Mouse (Mus musculus): ENCODE measurements around the gene Hspb7. TPM values are rescaled to one million over a fixed set of nuclear protein-coding genes. Genes with fewer than 3 reads are reported as not detected.

The Hspb7 gene
- polyA plus RNA-seq, 1 experiment from 2014 or later: 266 TPM

GRCm38 (mm10) chr4:141404518-141405313 is 15.9 kb upstream of the Hspb7 start:
- peak; percentile 56 for ATAC-seq (ENCODE audit: insufficient number of reproducible peaks, insufficient read depth, low FRiP score, low read depth)
- peak overlapping the region; percentile 52 for H3K9ac ChIP-seq (ENCODE audit: low read length)
- peak overlapping the region in 1 of 2 experiments; percentile 34; a peak in 2 of 4 replicates for H3K4me3 ChIP-seq (ENCODE audit: control insufficient read depth in 1 of 2, insufficient read depth in 1 of 2, low read depth in 1 of 2, low read length in 2 of 2)
- H3K27me3 ChIP-seq (ENCODE audit: control insufficient read depth, insufficient read depth, low read length): no peaks in the 10 kb centered on the region
- no peak overlapping the region for H3K27ac ChIP-seq (replicated peaks in 1 of 2; ENCODE audit: control insufficient read depth in 1 of 2, insufficient read depth in 1 of 2, low read depth in 2 of 2, low read length in 2 of 2)
- WGBS: 9% methylated on average over 15 of the region's 15 CpGs
- no peaks in the 10 kb centered on the region for H3K36me3 ChIP-seq (ENCODE audit: control insufficient read depth, insufficient read depth, low read length)
- peak overlapping the region; percentile 53 for H3K4me2 ChIP-seq (ENCODE audit: low read length)
- H3K4me1 ChIP-seq (ENCODE audit: control insufficient read depth in 2 of 2, insufficient read depth in 2 of 2, low read length in 2 of 2): peaks cover 21 to 22% of the 10 kb centered on the region in 2 experiments
- H3K9me3 ChIP-seq (ENCODE audit: control insufficient read depth, low read length): no peaks in the 10 kb centered on the region

GRCm38 (mm10) chr4:141405314-141405622 is 15.3 kb upstream of the Hspb7 start:
- H3K27ac ChIP-seq (replicated peaks in 1 of 2; ENCODE audit: control insufficient read depth in 1 of 2, insufficient read depth in 1 of 2, low read depth in 2 of 2, low read length in 2 of 2): no peak overlapping the region
- ATAC-seq (ENCODE audit: insufficient number of reproducible peaks, insufficient read depth, low FRiP score, low read depth): 0 out of 2 replicates have a peak, but pooled peaks have one; percentile 3
- H3K9me3 ChIP-seq (ENCODE audit: control insufficient read depth, low read length): no peaks in the 10 kb centered on the region
- H3K4me1 ChIP-seq (ENCODE audit: control insufficient read depth in 2 of 2, insufficient read depth in 2 of 2, low read length in 2 of 2): peaks cover 21 to 22% of the 10 kb centered on the region in 2 experiments
- no peak overlapping the region for H3K4me2 ChIP-seq (ENCODE audit: low read length)
- H3K9ac ChIP-seq (ENCODE audit: low read length): no peak overlapping the region
- no peaks in the 10 kb centered on the region for H3K36me3 ChIP-seq (ENCODE audit: control insufficient read depth, insufficient read depth, low read length)
- WGBS: 85% methylated on average over 3 of the region's 3 CpGs
- no peaks in the 10 kb centered on the region for H3K27me3 ChIP-seq (ENCODE audit: control insufficient read depth, insufficient read depth, low read length)
- no peak overlapping the region for H3K4me3 ChIP-seq (ENCODE audit: control insufficient read depth in 1 of 2, insufficient read depth in 1 of 2, low read depth in 1 of 2, low read length in 2 of 2)

- ATAC-seq (ENCODE audit: insufficient number of reproducible peaks, insufficient read depth, low FRiP score, low read depth): 0 out of 2 replicates have a peak, but pooled peaks have one; percentile 38
- peak overlapping the region; percentile 9 for H3K4me2 ChIP-seq (ENCODE audit: low read length)
- H3K27ac ChIP-seq (replicated peaks in 1 of 2; ENCODE audit: control insufficient read depth in 1 of 2, insufficient read depth in 1 of 2, low read depth in 2 of 2, low read length in 2 of 2): peak overlapping the region in 1 of 2 experiments; percentile 53; a peak in 2 of 4 replicates
Observed at GRCm38 (mm10) chr4:141406516-141407299, 13.9 kb upstream of the Hspb7 start.

GRCm38 (mm10) chr4:141408577-141408976 is 12.0 kb upstream of the Hspb7 start:
- no peaks in the 10 kb centered on the region for H3K27me3 ChIP-seq (ENCODE audit: control insufficient read depth, insufficient read depth, low read length)

More at GRCm38 (mm10) chr4:141406516-141407299, 13.9 kb upstream of the Hspb7 start:
- H3K36me3 ChIP-seq (ENCODE audit: control insufficient read depth, insufficient read depth, low read length): no peaks in the 10 kb centered on the region
- no peak overlapping the region for H3K4me3 ChIP-seq (ENCODE audit: control insufficient read depth in 1 of 2, insufficient read depth in 1 of 2, low read depth in 1 of 2, low read length in 2 of 2)
- 23% methylated on average over 14 of the region's 14 CpGs for WGBS
- H3K9ac ChIP-seq (ENCODE audit: low read length): peak overlapping the region; percentile 28; the same call in 1 of the 2 replicates
- H3K4me1 ChIP-seq (ENCODE audit: control insufficient read depth in 2 of 2, insufficient read depth in 2 of 2, low read length in 2 of 2): peaks cover 21 to 22% of the 10 kb centered on the region in 2 experiments
- no peaks in the 10 kb centered on the region for H3K9me3 ChIP-seq (ENCODE audit: control insufficient read depth, low read length)
- no peaks in the 10 kb centered on the region for H3K27me3 ChIP-seq (ENCODE audit: control insufficient read depth, insufficient read depth, low read length)

GRCm38 (mm10) chr4:141411430-141411992 is 9.1 kb upstream of the Hspb7 start:
- no peaks in the 10 kb centered on the region for H3K9me3 ChIP-seq (ENCODE audit: control insufficient read depth, low read length)
- no peaks in the 10 kb centered on the region for H3K36me3 ChIP-seq (ENCODE audit: control insufficient read depth, insufficient read depth, low read length)
- WGBS: 17% methylated on average over 22 of the region's 22 CpGs
- no peak for ATAC-seq (ENCODE audit: insufficient number of reproducible peaks, insufficient read depth, low FRiP score, low read depth)
- no peaks in the 10 kb centered on the region for H3K27me3 ChIP-seq (ENCODE audit: control insufficient read depth, insufficient read depth, low read length)
- H3K9ac ChIP-seq (ENCODE audit: low read length): no peak overlapping the region
- peaks cover 11 to 13% of the 10 kb centered on the region in 2 experiments for H3K4me1 ChIP-seq (ENCODE audit: control insufficient read depth in 2 of 2, insufficient read depth in 2 of 2, low read length in 2 of 2)
- no peak overlapping the region for H3K4me3 ChIP-seq (ENCODE audit: control insufficient read depth in 1 of 2, insufficient read depth in 1 of 2, low read depth in 1 of 2, low read length in 2 of 2)
- H3K4me2 ChIP-seq (ENCODE audit: low read length): no peak overlapping the region
- H3K27ac ChIP-seq (replicated peaks in 1 of 2; ENCODE audit: control insufficient read depth in 1 of 2, insufficient read depth in 1 of 2, low read depth in 2 of 2, low read length in 2 of 2): no peak overlapping the region

More at GRCm38 (mm10) chr4:141408577-141408976, 12.0 kb upstream of the Hspb7 start:
- WGBS: 92% methylated on average over 3 of the region's 3 CpGs
- no peaks in the 10 kb centered on the region for H3K36me3 ChIP-seq (ENCODE audit: control insufficient read depth, insufficient read depth, low read length)
- no peak for ATAC-seq (ENCODE audit: insufficient number of reproducible peaks, insufficient read depth, low FRiP score, low read depth)
- no peak overlapping the region for H3K4me3 ChIP-seq (ENCODE audit: control insufficient read depth in 1 of 2, insufficient read depth in 1 of 2, low read depth in 1 of 2, low read length in 2 of 2)
- H3K9me3 ChIP-seq (ENCODE audit: control insufficient read depth, low read length): no peaks in the 10 kb centered on the region
- no peak overlapping the region for H3K27ac ChIP-seq (replicated peaks in 1 of 2; ENCODE audit: control insufficient read depth in 1 of 2, insufficient read depth in 1 of 2, low read depth in 2 of 2, low read length in 2 of 2)
- H3K4me2 ChIP-seq (ENCODE audit: low read length): no peak overlapping the region
- H3K9ac ChIP-seq (ENCODE audit: low read length): no peak overlapping the region
- peaks cover 22 to 23% of the 10 kb centered on the region in 2 experiments for H3K4me1 ChIP-seq (ENCODE audit: control insufficient read depth in 2 of 2, insufficient read depth in 2 of 2, low read length in 2 of 2)

GRCm38 (mm10) chr4:141415924-141416323 is 4.7 kb upstream of the Hspb7 start, which contains the start of gene Clcnkb:
Clcnkb (minus strand) TSS chr4:141416014.
- Histone ChIP-seq H3K9ac (ENCODE audit: low read length) (no peak within 1 kb of the TSS), H3K27me3 (ENCODE audit: control insufficient read depth, insufficient read depth, low read length) (no peaks in the 10 kb centered on the region), H3K9me3 (ENCODE audit: control insufficient read depth, low read length) (no peaks in the 10 kb centered on the region), H3K27ac (replicated peaks in 1 of 2; ENCODE audit: control insufficient read depth in 1 of 2, insufficient read depth in 1 of 2, low read depth in 2 of 2, low read length in 2 of 2) (no peak within 1 kb of the TSS), H3K36me3 (ENCODE audit: control insufficient read depth, insufficient read depth, low read length) (no peaks in the 10 kb centered on the region), H3K4me1 (ENCODE audit: control insufficient read depth in 2 of 2, insufficient read depth in 2 of 2, low read length in 2 of 2) (peaks cover 17 to 18% of the 10 kb centered on the region in 2 experiments), H3K4me3 (ENCODE audit: control insufficient read depth in 1 of 2, insufficient read depth in 1 of 2, low read depth in 1 of 2, low read length in 2 of 2) (no peak within 1 kb of the TSS), H3K4me2 (ENCODE audit: low read length) (no peak within 1 kb of the TSS)
- ATAC-seq (ENCODE audit: insufficient number of reproducible peaks, insufficient read depth, low FRiP score, low read depth): no peak
- 70% methylated on average over 7 of the region's 7 CpGs for WGBS
